Mouse (Mus musculus) liver, postnatal 0 days (tissue): Measurements from ENCODE around the gene Gpr183.

ENCODE experiments used
- CTCF ChIP-seq: sonication (generic); IDR thresholded peaks from 2 replicates; pipeline ENCODE4 v1.5.1; 2016; ENCODE audit warnings: antibody characterized with exemption, low read depth
- EP300 ChIP-seq: IDR thresholded peaks from 2 replicates; pipeline ENCODE4 v1.6.1; 2016; ENCODE audit warnings: antibody characterized with exemption, low read depth, mild to moderate bottlenecking

DNA sequence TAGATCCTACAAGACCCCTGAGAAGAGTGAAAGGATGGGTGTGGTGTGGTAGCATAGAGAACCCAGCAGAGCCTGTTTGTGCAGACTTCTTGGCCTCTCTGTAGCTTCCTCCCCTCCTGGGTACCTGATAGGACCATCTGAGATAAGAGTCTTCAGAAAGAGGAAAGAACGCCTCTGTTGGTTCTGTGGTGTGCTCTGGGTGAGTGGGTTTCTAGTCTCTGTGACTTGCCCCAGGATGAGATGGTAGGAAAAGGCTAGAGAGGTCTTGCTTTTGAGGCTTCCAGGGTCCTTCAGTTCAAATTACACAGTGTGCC is 30.5 kb upstream of the Gpr183 start:
- TF ChIP-seq EP300 (no peak), CTCF (no peak)
